Mouse (Mus musculus): ENCODE data around the gene Tctex1d4.

Gene Tctex1d4

GRCm38 (mm10) chr4:117126675-117127290 is at the start of gene Tctex1d4:
Gene Tctex1d4, plus strand, starts transcription at chr4:117126794.
- POLR2A ChIA-PET: interaction anchor here (0.6 to 69.1 kb wide), 54 partner anchors 6 to 760 kb away, joined by 3 to 3713 read pairs (median 5); partner anchors contain the start of genes Plk3 (in 3 of the 4), Rps8 (in 3 of the 4), Hectd3 (in 2 of the 4) and Kif2c (in 2 of the 4)
- CTCF ChIA-PET: interaction anchor here (0.9 to 1.7 kb wide), 9 partner anchors 12 to 140 kb away, joined by 3 to 19 read pairs (median 6); partner anchors contain the start of gene Hectd3 (in 1 of the 4)

GRCm38 (mm10) chr4:117087948-117088640 is 38.5 kb upstream of the Tctex1d4 start:
- POLR2A ChIA-PET: interaction anchor here (0.6 to 2.3 kb wide), 7 partner anchors 8 to 33 kb away, joined by 3 to 7 read pairs (median 4); partner anchors contain the start of gene Ptch2 (in 1 of the 4)
- CTCF ChIA-PET: interaction anchor here in 1 of 4 experiments (0.6 kb wide), 1 partner anchor 152 kb away, joined by 7 read pairs; no protein-coding TSS in a partner anchor

- ChIA-PET POLR2A (interaction anchor here (0.5 to 1.8 kb wide), 10 partner anchors 11 to 406 kb away, joined by 3 to 5 read pairs (median 4); no protein-coding TSS in a partner anchor), CTCF (interaction anchor here in 2 of 4 experiments (0.5 to 1.2 kb wide), 2 partner anchors 54 to 644 kb away, joined by 3 read pairs; no protein-coding TSS in a partner anchor)
Measured at GRCm38 (mm10) chr4:117090586-117090985, 36.0 kb upstream of the Tctex1d4 start.

GRCm38 (mm10) chr4:117094626-117095361 is 31.8 kb upstream of the Tctex1d4 start:
- ChIA-PET POLR2A (interaction anchor here in 3 of 4 experiments (1.0 to 3.3 kb wide), 27 partner anchors 9 to 275 kb away, joined by 3 to 43 read pairs (median 6); partner anchors contain the start of genes Hectd3 (in 1 of the 3), Plk3 (in 1 of the 3), Rps8 (in 1 of the 3) and Urod (in 1 of the 3)), CTCF (interaction anchor here in 3 of 4 experiments (0.7 to 2.1 kb wide), 5 partner anchors 26 to 107 kb away, joined by 3 to 16 read pairs (median 9); no protein-coding TSS in a partner anchor)

GRCm38 (mm10) chr4:117095551-117096452 is 30.8 kb upstream of the Tctex1d4 start, which contains the start of gene Ptch2:
Gene Ptch2, plus strand, starts transcription at chr4:117096075.
- CTCF ChIA-PET: interaction anchor here (0.6 to 2.1 kb wide), 25 partner anchors 10 to 309 kb away, joined by 3 to 22 read pairs (median 4); partner anchors contain the start of genes Btbd19 (in 1 of the 4), Eif2b3 (in 1 of the 4), Hectd3 (in 1 of the 4) and Urod (in 1 of the 4)
- POLR2A ChIA-PET: interaction anchor here (0.6 to 3.3 kb wide), 73 partner anchors 8 to 674 kb away, joined by 3 to 43 read pairs (median 4); partner anchors contain the start of genes Plk3 (in 3 of the 4), Btbd19 (in 2 of the 4), Hectd3 (in 2 of the 4) and Rps8 (in 2 of the 4)

- CTCF ChIA-PET: interaction anchor here (0.5 to 2.1 kb wide), 26 partner anchors 8 to 1037 kb away, joined by 3 to 22 read pairs (median 4); partner anchors contain the start of genes Eif2b3 (in 1 of the 4), Hectd3 (in 1 of the 4) and Urod (in 1 of the 4)
Measured at GRCm38 (mm10) chr4:117096666-117097065, 29.9 kb upstream of the Tctex1d4 start.

GRCm38 (mm10) chr4:117097969-117098763 is 28.4 kb upstream of the Tctex1d4 start:
- POLR2A ChIA-PET: interaction anchor here in 2 of 4 experiments (1.0 to 69.1 kb wide), 7 partner anchors 12 to 64 kb away, joined by 3 to 3713 read pairs (median 12); partner anchors contain the start of genes Btbd19 (in 1 of the 2), Kif2c (in 1 of the 2), Plk3 (in 1 of the 2) and Rps8 (in 1 of the 2)

More at GRCm38 (mm10) chr4:117096666-117097065, 29.9 kb upstream of the Tctex1d4 start:
- POLR2A ChIA-PET: interaction anchor here (0.6 to 3.3 kb wide), 69 partner anchors 8 to 290 kb away, joined by 3 to 43 read pairs (median 4); partner anchors contain the start of genes Plk3 (in 3 of the 4), Btbd19 (in 2 of the 4), Hectd3 (in 2 of the 4) and Rps8 (in 2 of the 4)

GRCm38 (mm10) chr4:117098764-117099036 is 27.9 kb upstream of the Tctex1d4 start:
- ChIA-PET POLR2A (interaction anchor here in 2 of 4 experiments (0.9 to 69.1 kb wide), 4 partner anchors 10 to 150 kb away, joined by 3 to 3713 read pairs (median 3); partner anchors contain the start of genes Btbd19 (in 1 of the 2), Kif2c (in 1 of the 2), Plk3 (in 1 of the 2) and Rps8 (in 1 of the 2)), CTCF (interaction anchor here in 1 of 4 experiments (1.0 kb wide), 1 partner anchor 169 kb away, joined by 5 read pairs; no protein-coding TSS in a partner anchor)

More at GRCm38 (mm10) chr4:117097969-117098763, 28.4 kb upstream of the Tctex1d4 start:
- CTCF ChIA-PET: interaction anchor here in 1 of 4 experiments (1.0 kb wide), 1 partner anchor 12 kb away, joined by 3 read pairs; no protein-coding TSS in a partner anchor

GRCm38 (mm10) chr4:117100036-117100435 is 26.6 kb upstream of the Tctex1d4 start:
- POLR2A ChIA-PET: interaction anchor here in 3 of 4 experiments (0.6 to 69.1 kb wide), 10 partner anchors 8 to 293 kb away, joined by 3 to 3713 read pairs (median 4); partner anchors contain the start of genes Btbd19 (in 3 of the 3), Hectd3 (in 1 of the 3), Kif2c (in 1 of the 3) and Mutyh (in 1 of the 3)
- CTCF ChIA-PET: interaction anchor here in 3 of 4 experiments (1.0 to 2.7 kb wide), 5 partner anchors 21 to 104 kb away, joined by 3 to 7 read pairs (median 4); partner anchors contain the start of genes Hectd3 (in 1 of the 3) and Plk3 (in 1 of the 3)

- POLR2A ChIA-PET: interaction anchor here (0.7 to 69.1 kb wide), 20 partner anchors 9 to 99 kb away, joined by 3 to 3713 read pairs (median 3); partner anchors contain the start of genes Btbd19 (in 3 of the 4), Plk3 (in 2 of the 4), Kif2c (in 1 of the 4) and Rps8 (in 1 of the 4)
- CTCF ChIA-PET: interaction anchor here (0.5 to 2.7 kb wide), 22 partner anchors 9 to 458 kb away, joined by 3 to 13 read pairs (median 4); partner anchors contain the start of genes Plk3 (in 2 of the 4) and Hectd3 (in 1 of the 4)
Measured at GRCm38 (mm10) chr4:117101218-117101617, 25.4 kb upstream of the Tctex1d4 start.

- CTCF ChIA-PET: interaction anchor here (0.9 to 5.6 kb wide), 17 partner anchors 8 to 118 kb away, joined by 3 to 31 read pairs (median 5); partner anchors contain the start of genes Btbd19 (in 1 of the 4) and Plk3 (in 1 of the 4)
Measured at GRCm38 (mm10) chr4:117104672-117105071, 21.9 kb upstream of the Tctex1d4 start.

GRCm38 (mm10) chr4:117105127-117105526 is 21.5 kb upstream of the Tctex1d4 start:
- POLR2A ChIA-PET: interaction anchor here (0.5 to 69.1 kb wide), 24 partner anchors 9 to 397 kb away, joined by 3 to 3713 read pairs (median 4); partner anchors contain the start of genes Ptch2 (in 3 of the 4), Btbd19 (in 2 of the 4), Plk3 (in 2 of the 4) and Tctex1d4 (in 2 of the 4)
- CTCF ChIA-PET: interaction anchor here (0.5 to 5.6 kb wide), 17 partner anchors 8 to 881 kb away, joined by 3 to 31 read pairs (median 5); partner anchors contain the start of genes Plk3 (in 1 of the 4) and Ptch2 (in 1 of the 4)

More at GRCm38 (mm10) chr4:117104672-117105071, 21.9 kb upstream of the Tctex1d4 start:
- POLR2A ChIA-PET: interaction anchor here (0.5 to 69.1 kb wide), 23 partner anchors 9 to 397 kb away, joined by 3 to 3713 read pairs (median 4); partner anchors contain the start of genes Plk3 (in 3 of the 4), Btbd19 (in 2 of the 4), Rps8 (in 2 of the 4) and Tctex1d4 (in 2 of the 4)

- ChIA-PET CTCF (interaction anchor here (0.6 to 5.6 kb wide), 12 partner anchors 12 to 342 kb away, joined by 3 to 31 read pairs (median 3); partner anchors contain the start of genes Btbd19 (in 1 of the 4) and Ptch2 (in 1 of the 4)), POLR2A (interaction anchor here in 3 of 4 experiments (0.6 to 69.1 kb wide), 18 partner anchors 8 to 548 kb away, joined by 3 to 3713 read pairs (median 4); partner anchors contain the start of genes Btbd19 (in 3 of the 3), Plk3 (in 2 of the 3), Hectd3 (in 1 of the 3) and Kif2c (in 1 of the 3))
Measured at GRCm38 (mm10) chr4:117107813-117108523, 18.6 kb upstream of the Tctex1d4 start.
